Mouse (Mus musculus): ENCODE results near the gene Rsg1. TPM values are rescaled to one million over a fixed set of nuclear protein-coding genes. Genes with fewer than 3 reads are reported as not detected.

Rsg1 gene
- polyA plus RNA-seq, 1 experiment from 2014 or later = 5.5 TPM

GRCm38 (mm10) chr4:141242651-141243241 lies 29.0 kb downstream of the Rsg1 start:
- WGBS = 6% methylated on average over 10 of the region's 11 CpGs

GRCm38 (mm10) chr4:141243636-141244035 lies 29.9 kb downstream of the Rsg1 start:
- no peak for ATAC-seq (ENCODE audit: insufficient read depth, low FRiP score)
- Histone ChIP-seq H3K27ac (ENCODE audit: low read length) (peak overlapping the region; percentile 87; the same call in 1 of the 2 replicates), H3K9ac (ENCODE audit: low read length) (peak overlapping the region; percentile 73; the same call in 1 of the 2 replicates), H3K4me3 (replicated peaks; ENCODE audit: low read length) (peak overlapping the region; percentile 47), H3K27me3 (ENCODE audit: control insufficient read depth, insufficient read depth, low read length) (0 out of 2 replicates have a peak, but pooled peaks cover 2% of the 10 kb centered on the region), H3K36me3 (ENCODE audit: control insufficient read depth, insufficient read depth, low read length) (no peaks in the 10 kb centered on the region), H3K4me2 (ENCODE audit: low read depth, low read length) (peak overlapping the region; percentile 51), H3K4me1 (ENCODE audit: control insufficient read depth, insufficient read depth, low read length) (peaks cover 81% of the 10 kb centered on the region), H3K9me3 (replicated peaks; ENCODE audit: control insufficient read depth, low read length) (no peaks in the 10 kb centered on the region)
- 36% methylated on average over 5 of the region's 5 CpGs for WGBS

More at GRCm38 (mm10) chr4:141242651-141243241, 29.0 kb downstream of the Rsg1 start:
- peak overlapping the region; percentile 73 for H3K9ac ChIP-seq (ENCODE audit: low read length)
- H3K27me3 ChIP-seq (ENCODE audit: control insufficient read depth, insufficient read depth, low read length) = no peaks in the 10 kb centered on the region
- no peaks in the 10 kb centered on the region for H3K36me3 ChIP-seq (ENCODE audit: control insufficient read depth, insufficient read depth, low read length)
- peak overlapping the region; percentile 47 for H3K4me3 ChIP-seq (replicated peaks; ENCODE audit: low read length)
- ATAC-seq (ENCODE audit: insufficient read depth, low FRiP score) = peak; percentile 35
- H3K4me1 ChIP-seq (ENCODE audit: control insufficient read depth, insufficient read depth, low read length) = peaks cover 73% of the 10 kb centered on the region
- H3K4me2 ChIP-seq (ENCODE audit: low read depth, low read length) = peak overlapping the region; percentile 51
- H3K9me3 ChIP-seq (replicated peaks; ENCODE audit: control insufficient read depth, low read length) = no peaks in the 10 kb centered on the region
- peak overlapping the region; percentile 87 for H3K27ac ChIP-seq (ENCODE audit: low read length)

- Histone ChIP-seq H3K9ac (ENCODE audit: low read length) (peak overlapping the region; percentile 66), H3K4me2 (ENCODE audit: low read depth, low read length) (peak overlapping the region; percentile 51)
- 54% methylated on average over 5 of the region's 5 CpGs for WGBS
These were observed 30.6 kb downstream of the Rsg1 start for GRCm38 (mm10) chr4:141244401-141244800.

GRCm38 (mm10) chr4:141244931-141245425 lies 31.2 kb downstream of the Rsg1 start:
- 0 out of 2 replicates have a peak, but pooled peaks cover 2% of the 10 kb centered on the region for H3K27me3 ChIP-seq (ENCODE audit: control insufficient read depth, insufficient read depth, low read length)
- H3K27ac ChIP-seq (ENCODE audit: low read length) = peak overlapping the region; percentile 80
- no peaks in the 10 kb centered on the region for H3K9me3 ChIP-seq (replicated peaks; ENCODE audit: control insufficient read depth, low read length)
- peak overlapping the region; percentile 47 for H3K4me3 ChIP-seq (replicated peaks; ENCODE audit: low read length)
- H3K4me2 ChIP-seq (ENCODE audit: low read depth, low read length) = peak overlapping the region; percentile 51
- ATAC-seq (ENCODE audit: insufficient read depth, low FRiP score) = no peak
- WGBS = 12% methylated on average over 9 of the region's 9 CpGs
- peaks cover 76% of the 10 kb centered on the region for H3K4me1 ChIP-seq (ENCODE audit: control insufficient read depth, insufficient read depth, low read length)
- peak overlapping the region; percentile 66 for H3K9ac ChIP-seq (ENCODE audit: low read length)
- H3K36me3 ChIP-seq (ENCODE audit: control insufficient read depth, insufficient read depth, low read length) = no peaks in the 10 kb centered on the region

More at GRCm38 (mm10) chr4:141244401-141244800, 30.6 kb downstream of the Rsg1 start:
- Histone ChIP-seq H3K36me3 (ENCODE audit: control insufficient read depth, insufficient read depth, low read length) (no peaks in the 10 kb centered on the region), H3K4me3 (replicated peaks; ENCODE audit: low read length) (peak overlapping the region; percentile 47), H3K9me3 (replicated peaks; ENCODE audit: control insufficient read depth, low read length) (no peaks in the 10 kb centered on the region), H3K4me1 (ENCODE audit: control insufficient read depth, insufficient read depth, low read length) (peaks cover 81% of the 10 kb centered on the region), H3K27me3 (ENCODE audit: control insufficient read depth, insufficient read depth, low read length) (0 out of 2 replicates have a peak, but pooled peaks cover 2% of the 10 kb centered on the region), H3K27ac (ENCODE audit: low read length) (peak overlapping the region; percentile 80)
- ATAC-seq (ENCODE audit: insufficient read depth, low FRiP score) = no peak

GRCm38 (mm10) chr4:141246089-141246997 lies 32.6 kb downstream of the Rsg1 start:
- Histone ChIP-seq H3K9me3 (replicated peaks; ENCODE audit: control insufficient read depth, low read length) (no peaks in the 10 kb centered on the region), H3K27ac (ENCODE audit: low read length) (no peak overlapping the region), H3K27me3 (ENCODE audit: control insufficient read depth, insufficient read depth, low read length) (0 out of 2 replicates have a peak, but pooled peaks cover 2% of the 10 kb centered on the region), H3K36me3 (ENCODE audit: control insufficient read depth, insufficient read depth, low read length) (peaks cover 5% of the 10 kb centered on the region), H3K9ac (ENCODE audit: low read length) (peak overlapping the region; percentile 66), H3K4me2 (ENCODE audit: low read depth, low read length) (peak overlapping the region; percentile 66), H3K4me1 (ENCODE audit: control insufficient read depth, insufficient read depth, low read length) (peaks cover 69% of the 10 kb centered on the region), H3K4me3 (replicated peaks; ENCODE audit: low read length) (peak overlapping the region; percentile 53; the same call in 1 of the 2 replicates)
- no peak for ATAC-seq (ENCODE audit: insufficient read depth, low FRiP score)
- WGBS = 28% methylated on average over 24 of the region's 24 CpGs

GRCm38 (mm10) chr4:141246998-141247350 lies 33.2 kb downstream of the Rsg1 start:
- peak overlapping the region; percentile 66 for H3K4me2 ChIP-seq (ENCODE audit: low read depth, low read length)
- no peak for ATAC-seq (ENCODE audit: insufficient read depth, low FRiP score)
- H3K4me1 ChIP-seq (ENCODE audit: control insufficient read depth, insufficient read depth, low read length) = peaks cover 64% of the 10 kb centered on the region
- peak overlapping the region; percentile 53 for H3K4me3 ChIP-seq (replicated peaks; ENCODE audit: low read length)
- H3K27me3 ChIP-seq (ENCODE audit: control insufficient read depth, insufficient read depth, low read length) = 0 out of 2 replicates have a peak, but pooled peaks cover 2% of the 10 kb centered on the region
- H3K9me3 ChIP-seq (replicated peaks; ENCODE audit: control insufficient read depth, low read length) = no peaks in the 10 kb centered on the region
- H3K27ac ChIP-seq (ENCODE audit: low read length) = peak overlapping the region; percentile 55; the same call in 1 of the 2 replicates
- 12% methylated on average over 17 of the region's 17 CpGs for WGBS
- H3K36me3 ChIP-seq (ENCODE audit: control insufficient read depth, insufficient read depth, low read length) = peaks cover 7% of the 10 kb centered on the region
- H3K9ac ChIP-seq (ENCODE audit: low read length) = peak overlapping the region; percentile 66

- H3K9me3 ChIP-seq (replicated peaks; ENCODE audit: control insufficient read depth, low read length) = no peaks in the 10 kb centered on the region
- peak; percentile 66 for ATAC-seq (ENCODE audit: insufficient read depth, low FRiP score)
- H3K27ac ChIP-seq (ENCODE audit: low read length) = peak overlapping the region; percentile 55
- peak overlapping the region; percentile 66 for H3K4me2 ChIP-seq (ENCODE audit: low read depth, low read length)
- peaks cover 8% of the 10 kb centered on the region for H3K36me3 ChIP-seq (ENCODE audit: control insufficient read depth, insufficient read depth, low read length)
- peak overlapping the region; percentile 53 for H3K4me3 ChIP-seq (replicated peaks; ENCODE audit: low read length)
- WGBS = under 1% methylated on average over 60 of the region's 60 CpGs
- H3K4me1 ChIP-seq (ENCODE audit: control insufficient read depth, insufficient read depth, low read length) = peaks cover 54% of the 10 kb centered on the region
- H3K9ac ChIP-seq (ENCODE audit: low read length) = peak overlapping the region; percentile 66
- 0 out of 2 replicates have a peak, but pooled peaks cover 2% of the 10 kb centered on the region for H3K27me3 ChIP-seq (ENCODE audit: control insufficient read depth, insufficient read depth, low read length)
These were observed 34.2 kb downstream of the Rsg1 start for GRCm38 (mm10) chr4:141247776-141248613.

- H3K4me3 ChIP-seq (replicated peaks; ENCODE audit: low read length) = peak overlapping the region; percentile 53
- no peaks in the 10 kb centered on the region for H3K9me3 ChIP-seq (replicated peaks; ENCODE audit: control insufficient read depth, low read length)
- 0 out of 2 replicates have a peak, but pooled peaks cover 2% of the 10 kb centered on the region for H3K27me3 ChIP-seq (ENCODE audit: control insufficient read depth, insufficient read depth, low read length)
- H3K4me1 ChIP-seq (ENCODE audit: control insufficient read depth, insufficient read depth, low read length) = peaks cover 48% of the 10 kb centered on the region
- peak overlapping the region; percentile 66 for H3K9ac ChIP-seq (ENCODE audit: low read length)
- ATAC-seq (ENCODE audit: insufficient read depth, low FRiP score) = peak; percentile 23; the same call in 1 of the 2 replicates
- no peak overlapping the region for H3K27ac ChIP-seq (ENCODE audit: low read length)
- peaks cover 8% of the 10 kb centered on the region for H3K36me3 ChIP-seq (ENCODE audit: control insufficient read depth, insufficient read depth, low read length)
- H3K4me2 ChIP-seq (ENCODE audit: low read depth, low read length) = peak overlapping the region; percentile 66
- 14% methylated on average over 11 of the region's 11 CpGs for WGBS
These were observed 34.8 kb downstream of the Rsg1 start for GRCm38 (mm10) chr4:141248614-141248978.

Measured in stomach, embryonic 16.5 days (tissue).